Mouse (Mus musculus) E14TG2a.4 (cell line): ENCODE measurements around the gene Apba2.

ENCODE experiments used
- CTCF ChIP-seq: conservative IDR thresholded peaks from 2 replicates; pipeline ENCODE4 v1.5.1; 2014; ENCODE audit warnings: low read length
- NANOG ChIP-seq: IDR thresholded peaks from 2 replicates; pipeline ENCODE4 v1.6.1; 2014; ENCODE audit warnings: borderline replicate concordance, low read length, mixed read lengths
- POU5F1 ChIP-seq: IDR thresholded peaks from 2 replicates; pipeline ENCODE4 v1.6.1; 2014; ENCODE audit warnings: low read length, borderline replicate concordance

DNA sequence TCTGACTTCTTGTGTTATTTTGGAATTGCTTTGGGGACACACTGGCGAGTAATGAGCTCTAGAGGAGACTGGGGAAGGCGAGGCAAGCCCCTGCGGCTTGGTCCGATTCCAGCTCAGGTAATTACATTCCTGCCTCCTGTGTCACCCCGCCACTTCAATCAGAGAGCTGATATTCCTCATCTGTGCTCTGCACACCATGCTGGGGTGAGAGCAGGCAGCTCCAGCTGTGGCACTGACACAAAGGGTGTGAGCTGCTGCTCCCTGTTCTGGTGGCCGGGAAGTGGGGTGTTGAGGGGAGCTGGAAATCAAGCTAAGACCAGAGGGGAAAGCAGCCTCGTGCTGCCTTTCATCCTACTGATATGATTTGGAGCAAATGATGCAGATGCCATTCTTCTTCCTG, 268.3 kb downstream of the Apba2 start:
- TF ChIP-seq CTCF (no peak), NANOG (no peak), POU5F1 (no peak)
